Mouse (Mus musculus): ENCODE measurements around the gene Ankrd6. TPM values are rescaled to one million over a fixed set of nuclear protein-coding genes. Genes with fewer than 3 reads are reported as not detected.

Ankrd6 gene
- polyA plus RNA-seq, 1 experiment from 2014 or later: 22.6 TPM

DNA sequence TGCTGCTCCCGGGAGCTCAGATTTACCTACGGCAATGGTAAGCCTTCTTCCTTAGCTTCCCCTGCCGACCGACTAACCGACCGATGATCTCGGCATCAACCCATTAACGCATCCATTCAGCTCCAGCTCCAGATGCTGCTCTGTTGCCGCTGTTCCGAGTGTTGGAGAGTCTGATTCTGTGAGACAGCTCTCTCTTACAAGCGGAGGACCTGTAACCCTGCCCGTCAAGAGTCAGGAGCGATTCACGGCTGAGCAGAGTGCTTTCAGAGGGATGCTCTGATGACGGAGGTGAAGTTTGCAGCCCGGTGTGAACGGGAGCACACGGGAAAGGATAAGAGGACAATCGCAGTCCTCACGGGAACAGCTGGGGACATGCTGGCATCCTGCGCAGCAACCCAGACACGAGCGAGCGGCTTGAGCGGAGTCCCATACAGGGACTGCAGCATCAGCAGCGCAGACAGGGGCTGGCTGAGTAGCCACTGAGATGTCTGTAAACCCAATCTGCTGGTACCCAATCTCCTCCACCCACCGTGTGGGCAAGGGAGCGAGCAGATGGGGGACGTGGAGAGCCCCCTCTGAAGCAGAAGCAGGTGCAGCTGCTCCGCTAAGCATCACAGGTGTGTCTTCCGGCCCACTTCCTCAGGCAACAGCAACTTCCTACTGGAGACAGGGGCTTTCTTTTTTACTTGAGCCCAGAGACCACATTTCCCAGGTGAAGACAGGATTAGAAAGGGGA is 86.3 kb downstream of the Ankrd6 start:
- H3K9me3 ChIP-seq: no peaks in the 10 kb centered on the region
- H3K9ac ChIP-seq: peak overlapping the region; percentile 44
- H3K27ac ChIP-seq: peak overlapping the region; percentile 53; the same call in 1 of the 2 replicates
- H3K36me3 ChIP-seq (replicated peaks): no peaks in the 10 kb centered on the region
- peak; percentile 31 for ATAC-seq (ENCODE audit: low FRiP score)
- peak overlapping the region; percentile 55 for H3K4me2 ChIP-seq
- H3K4me3 ChIP-seq (replicated peaks): peak overlapping the region; percentile 27
- H3K27me3 ChIP-seq: peaks cover 25% of the 10 kb centered on the region; the same call in 1 of the 2 replicates
- WGBS: 31% methylated on average over 31 of the region's 31 CpGs
- H3K4me1 ChIP-seq: peaks cover 51% of the 10 kb centered on the region

DNA sequence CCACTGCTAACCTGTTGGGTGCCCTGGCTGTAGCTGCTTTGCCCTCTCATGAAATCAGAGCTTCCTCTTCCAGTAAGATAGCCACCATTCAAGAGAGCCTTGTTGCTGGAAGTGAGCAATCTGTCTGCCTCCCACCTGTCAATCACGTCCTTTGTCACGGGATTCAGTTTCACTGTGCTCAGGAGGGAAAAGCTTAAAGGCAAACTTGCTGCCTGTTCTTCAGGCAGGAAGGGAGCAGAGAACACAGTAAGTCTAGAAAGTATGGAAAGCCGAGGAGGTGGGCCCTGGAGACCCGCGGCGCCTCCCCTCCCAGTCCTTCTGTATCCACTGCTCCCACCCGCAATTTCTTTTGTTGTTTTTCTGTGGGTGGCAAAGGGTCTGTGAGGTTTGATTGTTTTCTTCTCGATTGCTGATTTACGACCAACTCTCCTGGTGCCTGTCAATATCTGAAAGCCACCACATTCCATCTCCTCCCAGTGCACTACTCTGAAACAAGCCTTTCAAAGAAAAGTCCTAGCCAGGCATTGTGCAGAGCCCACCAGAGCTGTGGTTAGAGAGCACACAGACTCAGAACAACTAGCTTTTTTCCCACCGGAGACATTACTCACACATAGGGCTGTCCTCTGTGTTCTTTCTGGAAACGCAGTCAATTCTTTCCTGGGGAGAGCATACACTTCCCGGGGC is 87.1 kb downstream of the Ankrd6 start:
- H3K36me3 ChIP-seq (replicated peaks): no peaks in the 10 kb centered on the region
- 12% methylated on average over 12 of the region's 12 CpGs for WGBS
- H3K4me3 ChIP-seq (replicated peaks): peak overlapping the region; percentile 27
- H3K9ac ChIP-seq: peak overlapping the region; percentile 44
- H3K9me3 ChIP-seq: no peaks in the 10 kb centered on the region
- peaks cover 51% of the 10 kb centered on the region for H3K4me1 ChIP-seq
- H3K27me3 ChIP-seq: peaks cover 25% of the 10 kb centered on the region; the same call in 1 of the 2 replicates
- peak overlapping the region; percentile 55 for H3K4me2 ChIP-seq
- peak overlapping the region; percentile 53 for H3K27ac ChIP-seq
- no peak for ATAC-seq (ENCODE audit: low FRiP score)

DNA sequence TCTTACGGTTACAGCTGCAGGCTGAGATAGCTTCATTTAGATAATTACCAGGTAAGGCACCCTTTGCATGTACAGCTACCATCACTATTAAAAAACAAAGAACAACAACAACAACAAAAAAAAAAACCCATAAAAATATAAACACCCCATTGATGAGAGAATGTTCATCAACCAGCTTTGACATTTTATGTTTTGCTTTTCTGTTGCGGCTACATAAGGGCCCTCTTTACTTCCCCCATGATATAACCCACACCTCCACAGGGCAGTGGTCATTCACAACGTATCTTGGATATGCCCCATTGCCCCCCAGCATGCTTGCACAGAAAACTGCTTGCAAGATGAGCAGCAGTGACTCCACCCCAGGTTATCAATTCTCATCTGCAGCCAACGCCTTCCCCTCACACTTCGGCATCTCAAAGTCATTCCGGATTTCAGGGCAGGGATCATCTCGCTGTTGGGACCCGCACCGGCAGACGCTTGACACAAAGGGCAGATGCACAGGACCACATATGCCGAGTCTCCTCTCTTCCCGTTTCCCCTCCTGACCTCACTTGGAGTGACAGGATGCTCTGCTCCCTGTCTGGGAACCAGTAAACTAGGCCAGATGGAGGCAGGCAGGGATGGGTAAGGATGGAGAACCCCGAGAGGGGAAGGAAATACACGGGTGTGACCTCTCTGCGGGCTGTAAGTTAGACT is 87.7 kb downstream of the Ankrd6 start:
- 0 out of 2 replicates have a peak overlapping the region, but pooled peaks have one; percentile 4 for H3K9ac ChIP-seq
- H3K9me3 ChIP-seq: no peaks in the 10 kb centered on the region
- no peaks in the 10 kb centered on the region for H3K36me3 ChIP-seq (replicated peaks)
- H3K4me2 ChIP-seq: peak overlapping the region; percentile 55
- peak overlapping the region; percentile 21; the same call in 1 of the 2 replicates for H3K27ac ChIP-seq
- H3K4me3 ChIP-seq (replicated peaks): no peak overlapping the region
- peaks cover 51% of the 10 kb centered on the region for H3K4me1 ChIP-seq
- whole genome bisulfite sequencing: 49% methylated on average over 15 of the region's 15 CpGs
- peaks cover 23% of the 10 kb centered on the region; the same call in 1 of the 2 replicates for H3K27me3 ChIP-seq
- ATAC-seq (ENCODE audit: low FRiP score): no peak

DNA sequence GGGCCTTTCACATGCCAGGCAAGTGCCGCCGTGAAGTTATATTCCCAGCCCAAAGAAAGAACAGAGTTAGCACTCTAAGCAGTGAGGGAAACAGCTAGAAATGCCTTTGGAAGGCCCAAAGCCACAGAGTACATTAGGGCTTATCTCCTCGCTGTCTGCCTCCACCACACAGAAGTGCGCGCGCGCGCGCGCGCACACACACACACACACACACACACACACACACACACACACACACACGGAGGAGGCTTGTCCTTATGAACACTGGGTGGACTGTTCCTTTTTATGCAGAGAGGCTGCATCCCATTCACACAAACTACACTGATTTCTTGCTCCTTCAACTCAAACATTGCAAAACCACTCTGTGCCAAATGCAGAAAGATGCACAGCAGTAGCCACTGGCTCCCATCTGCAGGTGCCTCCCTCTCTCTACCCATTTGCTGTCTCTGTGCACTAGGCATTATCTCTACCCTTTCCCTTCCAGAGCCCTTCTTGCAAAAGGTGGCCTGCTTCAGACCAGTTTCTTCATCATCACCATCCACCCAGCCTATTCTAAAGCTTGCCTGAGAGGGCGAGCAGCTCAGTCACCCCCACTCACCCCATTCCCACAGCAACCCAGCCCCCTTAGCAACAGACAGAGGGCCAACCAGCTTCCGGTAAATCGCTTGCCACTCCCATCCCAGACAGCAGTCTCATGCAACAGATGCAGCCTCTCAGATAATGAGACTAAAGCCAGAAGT is 88.5 kb downstream of the Ankrd6 start:
- no peak overlapping the region for H3K4me3 ChIP-seq (replicated peaks)
- no peak overlapping the region for H3K9ac ChIP-seq
- WGBS: 71% methylated on average over 15 of the region's 15 CpGs
- no peaks in the 10 kb centered on the region for H3K9me3 ChIP-seq
- H3K4me1 ChIP-seq: peaks cover 51% of the 10 kb centered on the region
- no peak overlapping the region for H3K27ac ChIP-seq
- peak; percentile 39; the same call in 1 of the 2 replicates for ATAC-seq (ENCODE audit: low FRiP score)
- H3K4me2 ChIP-seq: no peak overlapping the region
- H3K36me3 ChIP-seq (replicated peaks): no peaks in the 10 kb centered on the region
- peaks cover 23% of the 10 kb centered on the region; the same call in 1 of the 2 replicates for H3K27me3 ChIP-seq

DNA sequence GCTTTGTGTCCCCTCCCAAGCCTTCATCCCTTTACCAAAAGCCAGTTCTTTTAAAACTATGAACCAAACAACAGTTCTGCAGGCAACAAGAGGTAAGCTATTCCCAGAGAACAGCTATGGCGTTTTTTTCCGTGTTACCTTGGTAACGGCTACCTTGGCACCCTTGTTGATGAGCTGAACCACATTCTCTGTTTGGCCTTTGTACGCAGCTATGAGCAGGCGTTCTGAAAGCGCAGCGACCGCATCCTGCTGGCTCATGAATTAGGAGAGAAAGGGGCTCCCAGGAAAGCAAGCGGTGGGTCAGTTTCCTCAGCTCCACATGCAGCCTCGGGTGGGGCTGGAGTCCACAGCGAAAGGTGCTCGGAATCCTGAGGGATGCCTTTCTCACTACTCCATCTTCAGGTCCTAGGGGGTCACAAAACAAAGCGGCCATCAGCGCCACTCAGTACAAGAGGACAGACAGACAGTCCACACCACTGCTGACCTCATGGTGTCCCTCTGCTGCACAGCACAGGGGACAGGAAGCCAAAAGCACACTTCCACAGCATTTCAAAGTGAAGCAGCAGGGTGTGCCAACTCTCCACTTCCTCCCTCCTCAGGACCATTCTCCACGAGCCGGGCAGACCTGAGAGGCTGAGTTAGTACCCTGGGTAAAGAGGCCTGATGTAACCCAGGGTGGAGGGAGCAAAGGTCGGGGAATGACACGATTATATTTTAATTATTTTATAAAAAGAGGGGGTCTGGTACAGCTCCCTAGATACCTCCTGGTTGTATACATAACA is 90.3 kb downstream of the Ankrd6 start:
- Histone ChIP-seq H3K27ac (peak overlapping the region; percentile 36; the same call in 1 of the 2 replicates), H3K9me3 (no peaks in the 10 kb centered on the region), H3K9ac (peak overlapping the region; percentile 29), H3K36me3 (replicated peaks) (no peaks in the 10 kb centered on the region), H3K27me3 (peaks cover 23% of the 10 kb centered on the region; the same call in 1 of the 2 replicates), H3K4me1 (peaks cover 51% of the 10 kb centered on the region), H3K4me2 (peak overlapping the region; percentile 19), H3K4me3 (replicated peaks) (no peak overlapping the region)
- WGBS: 50% methylated on average over 18 of the region's 18 CpGs
- peak; percentile 52; the same call in 1 of the 2 replicates for ATAC-seq (ENCODE audit: low FRiP score)

DNA sequence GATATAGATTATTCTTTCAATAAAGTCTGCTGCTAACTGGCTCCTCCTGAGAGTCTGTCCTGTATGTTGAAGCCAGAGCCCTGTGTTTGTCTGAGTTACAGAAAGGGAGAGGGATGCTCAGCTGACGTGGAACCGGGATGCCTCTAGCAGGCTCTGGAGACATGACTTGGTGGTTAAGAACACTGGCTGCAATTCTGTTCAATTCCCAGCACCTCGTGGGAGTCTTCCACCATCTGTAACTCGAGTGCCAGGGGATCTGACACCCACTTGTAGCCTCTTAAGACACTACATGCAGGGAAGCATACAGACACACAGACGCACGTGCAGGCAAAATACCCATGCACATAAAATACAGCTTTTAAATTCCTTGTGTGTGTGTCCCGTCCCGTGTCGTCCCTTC is 95.1 kb downstream of the Ankrd6 start:
- Histone ChIP-seq H3K4me2 (no peak overlapping the region), H3K4me3 (replicated peaks) (no peak overlapping the region), H3K9ac (no peak overlapping the region), H3K9me3 (no peaks in the 10 kb centered on the region), H3K27ac (no peak overlapping the region), H3K4me1 (peaks cover 14% of the 10 kb centered on the region), H3K36me3 (replicated peaks) (no peaks in the 10 kb centered on the region), H3K27me3 (0 out of 2 replicates have a peak, but pooled peaks cover under 1% of the 10 kb centered on the region)
- ATAC-seq (ENCODE audit: low FRiP score): no peak
- 71% methylated on average over 9 of the region's 9 CpGs for WGBS

DNA sequence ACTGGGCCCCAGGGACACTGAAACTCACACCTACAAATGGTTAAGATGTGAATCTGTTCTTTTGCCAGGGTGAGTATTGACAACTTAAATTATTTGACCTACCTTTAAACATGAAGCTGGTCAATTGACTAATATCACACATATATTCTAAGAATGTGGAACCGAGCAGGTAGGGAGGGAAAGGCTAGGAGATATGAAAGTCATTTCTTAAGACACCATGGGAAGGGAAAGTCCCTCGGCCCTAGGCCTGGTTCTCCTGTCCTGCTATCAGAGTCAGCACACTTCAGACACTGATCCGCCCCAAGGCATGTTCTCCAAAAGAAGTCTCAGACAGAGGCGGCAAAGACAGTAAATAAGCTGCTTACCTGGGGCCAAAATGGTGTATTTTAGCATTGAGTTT is 95.7 kb downstream of the Ankrd6 start:
- Histone ChIP-seq H3K4me2 (no peak overlapping the region), H3K4me3 (replicated peaks) (no peak overlapping the region), H3K9me3 (no peaks in the 10 kb centered on the region), H3K9ac (no peak overlapping the region), H3K36me3 (replicated peaks) (no peaks in the 10 kb centered on the region), H3K27ac (no peak overlapping the region), H3K27me3 (no peaks in the 10 kb centered on the region), H3K4me1 (peaks cover 8% of the 10 kb centered on the region)
- no peak for ATAC-seq (ENCODE audit: low FRiP score)
- WGBS: 91% methylated on average over 4 of the region's 4 CpGs

DNA sequence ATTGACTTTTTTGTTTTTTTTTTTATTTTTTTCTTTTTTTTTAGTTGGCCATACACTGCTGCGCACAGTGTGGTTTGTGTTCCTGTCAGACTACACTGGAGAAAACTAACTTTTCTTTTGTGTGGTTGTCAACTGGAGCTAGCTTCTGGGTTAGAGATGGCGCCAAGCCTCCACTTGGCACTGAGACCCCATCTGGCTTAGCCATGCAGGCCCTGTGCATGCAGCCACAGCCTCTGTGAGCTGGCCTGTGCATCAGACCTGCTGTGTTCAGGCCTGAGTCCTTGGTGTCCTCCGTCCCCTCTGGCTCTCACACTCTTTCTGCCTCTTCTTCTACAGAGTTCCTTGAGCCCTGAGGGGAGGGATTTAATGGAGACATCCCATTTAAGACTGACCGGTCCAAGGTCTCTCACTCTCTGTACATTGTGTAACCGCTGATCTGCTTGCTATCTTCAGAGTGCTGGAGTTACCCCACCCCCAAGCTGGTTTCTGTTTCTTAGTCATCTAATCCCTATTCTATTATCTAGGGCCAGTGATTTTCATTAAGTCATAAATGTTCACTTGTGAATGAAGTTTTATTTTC is 96.9 kb downstream of the Ankrd6 start:
- Histone ChIP-seq H3K27me3 (no peaks in the 10 kb centered on the region), H3K9ac (no peak overlapping the region), H3K36me3 (replicated peaks) (no peaks in the 10 kb centered on the region), H3K4me1 (peaks cover 5% of the 10 kb centered on the region), H3K4me3 (replicated peaks) (no peak overlapping the region), H3K27ac (no peak overlapping the region), H3K4me2 (no peak overlapping the region), H3K9me3 (no peaks in the 10 kb centered on the region)
- ATAC-seq (ENCODE audit: low FRiP score): no peak
- WGBS: 81% methylated on average over 5 of the region's 5 CpGs

DNA sequence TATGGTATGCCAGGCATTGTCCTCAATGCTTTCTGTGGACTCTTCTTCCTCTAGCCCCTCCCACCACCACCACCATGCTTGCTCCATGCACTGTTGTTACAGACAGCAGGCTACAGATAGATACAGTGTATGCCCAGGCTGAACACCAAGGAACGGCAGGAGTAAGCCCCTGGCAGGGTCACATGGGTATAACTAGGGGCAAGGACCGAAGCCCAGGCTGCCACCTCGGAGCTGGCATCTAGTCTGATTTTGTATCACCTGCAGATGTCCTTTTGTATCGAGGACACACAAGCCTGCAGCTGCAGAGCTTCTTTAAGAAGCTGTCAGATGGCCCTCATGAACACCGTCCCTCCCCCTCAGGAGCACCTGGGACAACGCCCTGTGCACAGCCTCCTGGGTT is 97.8 kb downstream of the Ankrd6 start:
- H3K4me1 ChIP-seq: peaks cover 5% of the 10 kb centered on the region
- no peak for ATAC-seq (ENCODE audit: low FRiP score)
- H3K4me3 ChIP-seq (replicated peaks): no peak overlapping the region
- no peak overlapping the region for H3K4me2 ChIP-seq
- H3K9me3 ChIP-seq: no peaks in the 10 kb centered on the region
- no peak overlapping the region for H3K9ac ChIP-seq
- no peaks in the 10 kb centered on the region for H3K36me3 ChIP-seq (replicated peaks)
- H3K27ac ChIP-seq: no peak overlapping the region
- H3K27me3 ChIP-seq: no peaks in the 10 kb centered on the region
- WGBS: 86% methylated on average over 6 of the region's 6 CpGs

DNA sequence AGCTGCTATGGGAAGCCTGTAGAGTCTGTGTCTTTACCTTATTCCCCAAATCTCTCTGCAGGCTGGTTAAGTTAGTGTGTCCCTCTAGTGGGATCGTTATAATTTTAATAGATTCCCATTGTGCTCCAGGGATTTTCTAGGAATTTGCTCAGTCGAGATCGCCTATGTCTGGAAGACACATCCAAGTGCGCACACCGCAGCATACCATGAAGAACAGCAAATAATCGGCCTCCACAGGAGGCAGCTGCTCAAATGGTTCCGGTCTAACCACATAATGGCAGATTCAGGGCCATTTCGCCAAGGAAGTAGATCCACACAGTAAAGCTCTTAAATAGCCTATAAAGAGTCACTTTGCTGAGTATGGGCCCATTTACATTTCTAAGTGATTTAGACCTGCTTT is 98.3 kb downstream of the Ankrd6 start:
- H3K27me3 ChIP-seq: no peaks in the 10 kb centered on the region
- ATAC-seq (ENCODE audit: low FRiP score): no peak
- no peaks in the 10 kb centered on the region for H3K9me3 ChIP-seq
- H3K4me3 ChIP-seq (replicated peaks): no peak overlapping the region
- no peak overlapping the region for H3K27ac ChIP-seq
- 77% methylated on average over 8 of the region's 8 CpGs for WGBS
- no peaks in the 10 kb centered on the region for H3K36me3 ChIP-seq (replicated peaks)
- H3K4me1 ChIP-seq: peaks cover 5% of the 10 kb centered on the region
- H3K9ac ChIP-seq: no peak overlapping the region
- H3K4me2 ChIP-seq: no peak overlapping the region

DNA sequence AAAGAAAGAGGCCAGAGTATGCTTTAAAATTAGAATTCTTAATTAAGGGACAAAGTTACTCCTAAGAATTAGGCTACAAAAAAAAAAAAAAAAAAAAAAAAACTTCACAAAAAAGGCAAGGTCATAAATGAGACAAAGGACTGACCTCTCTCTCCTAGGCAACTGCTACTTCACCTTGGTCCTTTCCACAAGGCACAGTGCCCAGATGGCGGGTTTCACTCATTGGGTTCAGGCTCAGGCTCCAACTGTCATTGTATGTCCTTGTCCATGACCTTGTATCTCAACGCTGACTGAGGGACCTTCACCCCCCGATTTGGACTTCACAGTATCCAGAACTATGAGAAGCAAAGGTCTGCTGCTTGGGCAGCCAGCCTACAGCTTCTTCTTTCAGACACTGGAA is 112.2 kb downstream of the Ankrd6 start:
- Histone ChIP-seq H3K36me3 (replicated peaks) (no peaks in the 10 kb centered on the region), H3K27me3 (no peaks in the 10 kb centered on the region), H3K9me3 (peaks cover 4% of the 10 kb centered on the region; the same call in 1 of the 2 replicates), H3K4me3 (replicated peaks) (no peak overlapping the region), H3K4me2 (no peak overlapping the region), H3K4me1 (peaks cover 20% of the 10 kb centered on the region; the same call in 1 of the 2 replicates), H3K27ac (no peak overlapping the region), H3K9ac (no peak overlapping the region)
- no peak for ATAC-seq (ENCODE audit: low FRiP score)
- 80% methylated on average over 3 of the region's 3 CpGs for WGBS
